Mouse (Mus musculus): ENCODE results near the gene Nsd2. TPM values are rescaled to one million over a fixed set of nuclear protein-coding genes. Genes with fewer than 3 reads are reported as not detected.
A peak's percentile ranks its signal among the peaks of the same experiment; 100 is the strongest.

The Nsd2 gene
- polyA plus RNA-seq, 1 experiment = 6.8 TPM

DNA sequence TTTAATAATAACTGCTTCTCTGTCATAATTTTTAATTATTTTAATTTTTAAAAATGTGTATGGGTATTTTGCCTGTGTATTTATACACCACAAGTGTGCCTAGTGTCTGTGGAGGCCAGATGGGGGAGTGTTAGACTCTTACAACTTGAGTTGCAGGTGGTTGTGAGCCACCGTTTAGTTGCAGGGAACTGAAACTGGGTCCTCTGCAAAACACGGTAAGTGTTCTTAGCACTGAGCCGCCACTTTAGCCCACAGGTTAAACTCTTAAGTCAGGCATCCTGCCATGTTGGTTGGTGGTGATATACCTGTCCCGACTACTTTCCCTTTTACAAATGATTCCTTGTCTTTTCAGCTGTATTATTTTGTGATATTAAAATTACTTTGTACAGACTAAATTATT lies 22.0 kb downstream of the Nsd2 start:
- no peaks in the 10 kb centered on the region for H3K36me3 ChIP-seq (ENCODE audit: control insufficient read depth, insufficient read depth, low read length)
- no peak for DNase-seq

DNA sequence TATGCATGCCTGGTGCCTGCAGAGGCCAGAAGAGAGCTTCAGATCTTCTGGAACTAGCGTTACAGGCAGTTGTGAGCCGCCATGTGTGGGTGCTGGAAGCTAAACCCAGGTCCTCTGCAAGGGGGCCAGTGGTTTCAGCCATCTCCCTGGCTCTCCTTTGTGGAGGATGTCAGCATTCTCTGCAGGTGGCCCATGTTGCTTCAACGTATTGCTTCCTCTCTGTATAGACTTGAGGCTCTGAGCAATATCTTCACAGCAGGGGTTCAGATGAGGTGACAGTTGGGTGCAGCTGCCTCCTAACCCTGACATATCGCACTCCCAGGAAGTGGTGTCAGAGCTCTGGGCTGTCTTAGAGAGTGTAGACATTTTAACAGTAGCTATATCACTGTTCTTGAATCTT lies 30.9 kb downstream of the Nsd2 start:
- Histone ChIP-seq H3K4me3 (ENCODE audit: insufficient read depth, low read depth, low read length) (no peak overlapping the region), H3K27ac (ENCODE audit: insufficient read depth, low read depth, low read length) (no peak overlapping the region), H3K4me1 (ENCODE audit: control insufficient read depth, insufficient read depth, low read length) (no peaks in the 10 kb centered on the region), H3K27me3 (replicated peaks; ENCODE audit: control insufficient read depth, insufficient read depth, low read length) (no peaks in the 10 kb centered on the region), H3K36me3 (ENCODE audit: control insufficient read depth, insufficient read depth, low read length) (peaks cover 3% of the 10 kb centered on the region; the same call in 1 of the 2 replicates)
- TF ChIP-seq CTCF (conservative IDR thresholded peaks at IDR 0.05; ENCODE audit: insufficient read depth, insufficient read length, low read depth, low read length) = no peak
- no peak for TF ChIP-seq POLR2A (IDR thresholded peaks at IDR 0.05; ENCODE audit: low read depth, low read length)
- no peak for DNase-seq
- 98% methylated on average over 4 of the region's 4 CpGs for WGBS

More for the DNA sequence above, 22.0 kb downstream of the Nsd2 start:
- no peaks in the 10 kb centered on the region for H3K27me3 ChIP-seq (replicated peaks; ENCODE audit: control insufficient read depth, insufficient read depth, low read length)
- TF ChIP-seq POLR2A (IDR thresholded peaks at IDR 0.05; ENCODE audit: low read depth, low read length) (no peak), CTCF (conservative IDR thresholded peaks at IDR 0.05; ENCODE audit: insufficient read depth, insufficient read length, low read depth, low read length) (no peak)
- no peaks in the 10 kb centered on the region for H3K4me1 ChIP-seq (ENCODE audit: control insufficient read depth, insufficient read depth, low read length)
- no peak overlapping the region for H3K4me3 ChIP-seq (ENCODE audit: insufficient read depth, low read depth, low read length)
- no peak overlapping the region for H3K27ac ChIP-seq (ENCODE audit: insufficient read depth, low read depth, low read length)
- 85% methylated on average over 4 of the region's 4 CpGs for WGBS

DNA sequence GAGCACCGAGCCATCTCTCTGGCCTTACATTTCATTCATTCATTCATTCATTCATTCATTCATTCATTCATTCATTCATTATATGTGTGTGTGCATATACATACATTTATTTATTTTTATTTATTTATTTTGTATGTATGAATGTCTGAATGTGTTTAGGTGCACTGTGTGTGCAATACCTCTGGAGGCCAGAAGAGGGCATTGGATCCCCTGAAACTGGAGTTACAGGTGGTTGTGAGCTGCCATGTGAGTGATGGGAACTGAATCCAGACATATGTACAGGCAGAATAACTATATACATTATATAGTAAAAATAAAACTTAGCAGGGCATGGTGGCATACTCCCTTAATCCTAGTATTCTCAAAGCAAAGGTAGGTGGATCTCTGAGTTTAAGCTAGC lies 32.6 kb downstream of the Nsd2 start:
- H3K4me3 ChIP-seq (ENCODE audit: insufficient read depth, low read depth, low read length) = no peak overlapping the region
- H3K27ac ChIP-seq (ENCODE audit: insufficient read depth, low read depth, low read length) = no peak overlapping the region
- peaks cover 6% of the 10 kb centered on the region; the same call in 1 of the 2 replicates for H3K36me3 ChIP-seq (ENCODE audit: control insufficient read depth, insufficient read depth, low read length)
- 95% methylated on average over 1 of the region's 1 CpGs for WGBS
- TF ChIP-seq CTCF (conservative IDR thresholded peaks at IDR 0.05; ENCODE audit: insufficient read depth, insufficient read length, low read depth, low read length) (0 out of 2 replicates have a peak, but pooled peaks have one; percentile 8), POLR2A (IDR thresholded peaks at IDR 0.05; ENCODE audit: low read depth, low read length) (no peak)
- H3K27me3 ChIP-seq (replicated peaks; ENCODE audit: control insufficient read depth, insufficient read depth, low read length) = no peaks in the 10 kb centered on the region
- H3K4me1 ChIP-seq (ENCODE audit: control insufficient read depth, insufficient read depth, low read length) = no peaks in the 10 kb centered on the region
- DNase-seq = no peak

DNA sequence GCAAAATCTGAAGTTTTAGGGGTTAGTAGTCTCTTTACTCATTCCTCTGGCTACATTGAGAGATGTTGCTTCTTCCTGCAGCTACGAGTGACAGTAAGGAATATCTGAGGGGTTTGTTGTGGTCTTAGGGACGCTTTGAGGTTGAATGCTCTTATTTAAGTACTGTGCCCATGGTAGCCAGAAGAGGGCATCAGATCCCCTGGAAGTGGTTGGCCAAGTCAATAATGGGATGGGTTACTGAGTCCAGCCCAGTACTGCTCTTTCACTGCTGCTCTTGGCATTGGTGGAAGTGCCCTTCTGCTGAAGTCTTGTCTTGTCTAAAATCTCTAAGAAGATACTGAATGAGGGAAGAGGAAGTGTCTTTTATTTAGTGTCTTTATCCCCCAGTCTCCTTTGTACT lies 33.5 kb downstream of the Nsd2 start:
- 76% methylated on average over 2 of the region's 2 CpGs for WGBS
- peaks cover 6% of the 10 kb centered on the region; the same call in 1 of the 2 replicates for H3K36me3 ChIP-seq (ENCODE audit: control insufficient read depth, insufficient read depth, low read length)
- peak; percentile 25 for DNase-seq

DNA sequence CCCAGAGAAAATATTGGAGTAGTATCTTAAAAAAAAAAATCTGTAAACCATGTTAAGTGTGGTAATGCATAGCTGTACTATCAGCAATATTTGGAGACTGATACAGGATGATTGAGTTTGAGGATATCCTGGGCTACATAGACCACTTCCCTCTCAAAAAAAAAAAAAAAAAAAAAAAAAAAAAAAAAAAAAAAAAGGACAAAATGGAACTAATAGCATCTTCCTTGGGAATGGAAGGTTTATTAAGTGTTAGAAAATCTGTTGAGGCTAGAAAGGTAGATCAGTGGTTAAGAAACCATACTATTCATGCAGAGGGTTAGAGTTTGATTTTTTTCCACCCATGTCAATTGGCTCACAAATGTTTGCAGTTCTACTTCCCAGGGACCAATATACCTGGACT lies 37.2 kb downstream of the Nsd2 start:
- Histone ChIP-seq H3K4me3 (ENCODE audit: insufficient read depth, low read depth, low read length) (no peak overlapping the region), H3K4me1 (ENCODE audit: control insufficient read depth, insufficient read depth, low read length) (no peaks in the 10 kb centered on the region), H3K27ac (ENCODE audit: insufficient read depth, low read depth, low read length) (no peak overlapping the region), H3K27me3 (replicated peaks; ENCODE audit: control insufficient read depth, insufficient read depth, low read length) (no peaks in the 10 kb centered on the region), H3K36me3 (ENCODE audit: control insufficient read depth, insufficient read depth, low read length) (peaks cover 11% of the 10 kb centered on the region)
- TF ChIP-seq CTCF (conservative IDR thresholded peaks at IDR 0.05; ENCODE audit: insufficient read depth, insufficient read length, low read depth, low read length) (no peak), POLR2A (IDR thresholded peaks at IDR 0.05; ENCODE audit: low read depth, low read length) (no peak)
- DNase-seq = no peak

More for the DNA sequence above, 33.5 kb downstream of the Nsd2 start:
- Histone ChIP-seq H3K4me3 (ENCODE audit: insufficient read depth, low read depth, low read length) (no peak overlapping the region), H3K27ac (ENCODE audit: insufficient read depth, low read depth, low read length) (no peak overlapping the region), H3K4me1 (ENCODE audit: control insufficient read depth, insufficient read depth, low read length) (no peaks in the 10 kb centered on the region), H3K27me3 (replicated peaks; ENCODE audit: control insufficient read depth, insufficient read depth, low read length) (no peaks in the 10 kb centered on the region)
- TF ChIP-seq CTCF (conservative IDR thresholded peaks at IDR 0.05; ENCODE audit: insufficient read depth, insufficient read length, low read depth, low read length) (peak; percentile 56), POLR2A (IDR thresholded peaks at IDR 0.05; ENCODE audit: low read depth, low read length) (no peak)

DNA sequence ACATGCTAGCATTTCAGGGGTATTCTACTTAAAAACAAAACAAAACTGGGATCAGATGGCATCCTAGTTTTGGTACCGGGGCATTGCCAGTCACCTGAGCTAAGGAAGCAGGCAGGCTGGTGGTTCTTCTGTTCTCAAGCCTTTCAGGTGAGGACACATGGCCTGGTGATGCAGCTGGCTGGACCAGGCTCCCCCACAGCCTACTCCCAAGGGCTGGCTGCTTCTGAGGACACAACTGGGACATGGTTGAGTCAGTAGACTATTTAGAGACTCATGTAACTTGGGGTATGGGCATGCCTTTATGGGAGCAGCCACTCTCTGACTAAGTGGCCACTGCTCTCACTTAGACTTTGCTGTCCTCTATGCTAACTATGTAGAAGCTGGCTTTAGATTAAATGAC lies 54.9 kb downstream of the Nsd2 start:
- TF ChIP-seq CTCF (conservative IDR thresholded peaks at IDR 0.05; ENCODE audit: insufficient read depth, insufficient read length, low read depth, low read length) (no peak), POLR2A (IDR thresholded peaks at IDR 0.05; ENCODE audit: low read depth, low read length) (no peak)
- no peak overlapping the region for H3K27ac ChIP-seq (ENCODE audit: insufficient read depth, low read depth, low read length)
- no peaks in the 10 kb centered on the region for H3K4me1 ChIP-seq (ENCODE audit: control insufficient read depth, insufficient read depth, low read length)
- H3K27me3 ChIP-seq (replicated peaks; ENCODE audit: control insufficient read depth, insufficient read depth, low read length) = no peaks in the 10 kb centered on the region
- no peak overlapping the region for H3K4me3 ChIP-seq (ENCODE audit: insufficient read depth, low read depth, low read length)
- WGBS = 98% methylated on average over 1 of the region's 1 CpGs
- H3K36me3 ChIP-seq (ENCODE audit: control insufficient read depth, insufficient read depth, low read length) = peaks cover 2% of the 10 kb centered on the region; the same call in 1 of the 2 replicates
- no peak for DNase-seq

DNA sequence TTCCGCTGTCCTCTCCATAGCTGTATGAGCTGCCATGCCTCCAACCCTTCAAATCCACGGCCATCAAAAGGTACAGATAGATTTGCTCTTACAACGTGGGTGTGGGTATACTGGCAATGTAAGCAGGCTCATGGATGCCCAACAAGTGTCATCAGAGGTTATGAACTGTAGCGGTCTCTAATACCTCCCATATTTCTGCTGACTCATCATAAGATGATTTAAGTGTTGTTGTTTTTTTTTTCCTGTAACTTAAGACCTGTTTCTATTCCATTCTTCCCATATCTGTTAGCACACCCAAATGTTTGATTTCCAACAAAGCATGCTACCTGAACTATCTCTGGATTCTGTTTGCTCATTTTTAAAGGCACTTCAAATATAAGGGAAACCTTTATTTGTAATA lies 60.6 kb downstream of the Nsd2 start:
- H3K27ac ChIP-seq (ENCODE audit: insufficient read depth, low read depth, low read length) = no peak overlapping the region
- H3K36me3 ChIP-seq (ENCODE audit: control insufficient read depth, insufficient read depth, low read length) = no peaks in the 10 kb centered on the region; the same call in 1 of the 2 replicates
- DNase-seq = no peak
- H3K27me3 ChIP-seq (replicated peaks; ENCODE audit: control insufficient read depth, insufficient read depth, low read length) = no peaks in the 10 kb centered on the region
- H3K4me3 ChIP-seq (ENCODE audit: insufficient read depth, low read depth, low read length) = no peak overlapping the region
- TF ChIP-seq CTCF (conservative IDR thresholded peaks at IDR 0.05; ENCODE audit: insufficient read depth, insufficient read length, low read depth, low read length) (no peak), POLR2A (IDR thresholded peaks at IDR 0.05; ENCODE audit: low read depth, low read length) (no peak)
- no peaks in the 10 kb centered on the region for H3K4me1 ChIP-seq (ENCODE audit: control insufficient read depth, insufficient read depth, low read length)
- 92% methylated on average over 4 of the region's 4 CpGs for WGBS
